Mouse (Mus musculus) brain, embryonic 14.5 days (tissue): ENCODE measurements around the gene Ndufs2.

Experiments used
- CTCF ChIP-seq: fragments of 200-500 bp; IDR thresholded peaks from 2 replicates; pipeline ENCODE4 v1.5.1; 2012; ENCODE audit warnings: inconsistent platforms, mild to moderate bottlenecking, moderate library complexity, borderline replicate concordance; ENCODE audit not compliant: insufficient read depth, insufficient read length; ENCODE audit errors: extremely low read depth
- POLR2A ChIP-seq: fragments of 200-500 bp; IDR thresholded peaks from 2 replicates; pipeline ENCODE4 v1.6.1; 2012; ENCODE audit warnings: mild to moderate bottlenecking, inconsistent platforms, borderline replicate concordance; ENCODE audit not compliant: poor library complexity, insufficient read depth, insufficient read length, severe bottlenecking; ENCODE audit errors: extremely low read depth

DNA sequence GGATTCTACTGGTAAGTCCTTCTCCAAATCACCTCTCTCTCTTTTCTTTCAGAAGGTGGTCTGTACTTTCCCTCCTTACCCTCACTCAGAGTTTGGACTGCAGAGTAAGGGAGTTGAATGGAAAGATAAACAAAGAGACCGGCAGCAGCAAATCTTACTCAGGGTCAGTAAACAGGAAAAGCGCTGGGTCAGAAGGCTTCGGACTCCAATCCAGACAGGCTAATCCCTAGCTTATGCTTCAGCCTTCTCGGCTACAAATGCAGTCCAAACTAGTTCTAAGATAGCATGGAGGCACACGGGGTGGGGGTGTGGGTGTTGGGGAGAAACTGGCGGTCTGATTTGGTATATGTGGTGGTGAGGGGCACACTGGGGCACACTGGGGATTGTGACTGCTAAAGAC lies 13.8 kb downstream of the Ndufs2 start:
- TF ChIP-seq CTCF = no peak
- no peak for TF ChIP-seq POLR2A
